Mouse (Mus musculus) activated CD4-positive, CD25-positive, alpha-beta regulatory T cell (primary cell): ENCODE results near the gene Rnf144b. TPM values are rescaled to one million over a fixed set of nuclear protein-coding genes. Genes with fewer than 3 reads are reported as not detected.

Experiments used
- polyA plus RNA-seq, 2 experiments: library from polyadenylated mRNA; unstranded; fragments of 100-300 nt; shearing (Covaris generic); gene quantifications; one replicate each; pipeline ENCODE4 v1.2.1; 2017

Gene Rnf144b
- polyA plus RNA-seq, result under 1 TPM; 0.21 to 0.39 TPM

GRCm38 (mm10) chr13:47122537-47123430, at the start of gene Rnf144b:
Gene Rnf144b (plus strand): TSS chr13:47122656.

GRCm38 (mm10) chr13:47105711-47106579, 16.5 kb upstream of the Rnf144b start, which contains the start of gene Dek:
Gene Dek (minus strand): TSS chr13:47106201.

Other genes with a start within 250 kb of the Rnf144b start
- 10 to 100 TPM in 1 of 2 experiments, 1 to 10 TPM in 1; 5.1 to 12.4 TPM for gene Kif13a, start 192.8 kb upstream of the Rnf144b start, polyA plus RNA-seq
- gene Nhlrc1, start 107.8 kb upstream of the Rnf144b start, polyA plus RNA-seq, result 1 to 10 TPM in 1 of 2 experiments, under 1 TPM in 1; 0.62 to 2.4 TPM
- 10 to 100 TPM; 18.1 to 21.3 TPM for gene Kdm1b, start 79.2 kb upstream of the Rnf144b start, polyA plus RNA-seq
- gene Tpmt, start 77.9 kb upstream of the Rnf144b start, polyA plus RNA-seq, result 1 to 10 TPM; 3.6 to 6.2 TPM
- gene Dek, start 16.5 kb upstream of the Rnf144b start, polyA plus RNA-seq, result 100 to 1,000 TPM; 195 to 211 TPM